Mouse (Mus musculus): ENCODE measurements at regions not wholly inside any gene's neighbourhood (a gene's known extent, or its start where the extent isn't known, plus 50 kb on each side); places are given as distances from the start of the nearest gene placed in this dataset.

GRCm38 (mm10) chr17:45285621-45286189, 147.8 kb downstream of the Cdc5l start:
- H3K27me3 ChIP-seq = no peaks in the 10 kb centered on the region
- no peaks in the 10 kb centered on the region for H3K4me1 ChIP-seq
- H3K9ac ChIP-seq = no peak overlapping the region
- H3K4me2 ChIP-seq = no peak overlapping the region
- no peak overlapping the region for H3K27ac ChIP-seq
- 86% methylated on average over 3 of the region's 3 CpGs for WGBS
- no peak overlapping the region for H3K4me3 ChIP-seq
- no peaks in the 10 kb centered on the region for H3K36me3 ChIP-seq
- H3K9me3 ChIP-seq = no peaks in the 10 kb centered on the region
- ATAC-seq (ENCODE audit: borderline replicate concordance, extremely low read depth, low FRiP score, low TSS enrichment) = no peak

GRCm38 (mm10) chr17:45281554-45281953, 152.0 kb downstream of the Cdc5l start:
- H3K27me3 ChIP-seq = 0 out of 2 replicates have a peak, but pooled peaks cover 4% of the 10 kb centered on the region
- H3K4me3 ChIP-seq = no peak overlapping the region
- H3K27ac ChIP-seq = no peak overlapping the region
- 0 out of 2 replicates have a peak, but pooled peaks cover 6% of the 10 kb centered on the region for H3K4me1 ChIP-seq
- H3K4me2 ChIP-seq = no peak overlapping the region
- no peaks in the 10 kb centered on the region for H3K36me3 ChIP-seq
- 95% methylated on average over 1 of the region's 1 CpGs for WGBS
- ATAC-seq (ENCODE audit: borderline replicate concordance, extremely low read depth, low FRiP score, low TSS enrichment) = no peak
- H3K9ac ChIP-seq = no peak overlapping the region
- H3K9me3 ChIP-seq = no peaks in the 10 kb centered on the region

GRCm38 (mm10) chr17:45279811-45280205, 153.7 kb downstream of the Cdc5l start:
- H3K4me2 ChIP-seq = no peak overlapping the region; the same call in 1 of the 2 replicates
- ATAC-seq (ENCODE audit: borderline replicate concordance, extremely low read depth, low FRiP score, low TSS enrichment) = no peak

GRCm38 (mm10) chr17:45279075-45279810, 154.3 kb downstream of the Cdc5l start:
- 0 out of 2 replicates have a peak, but pooled peaks cover 4% of the 10 kb centered on the region for H3K27me3 ChIP-seq
- H3K36me3 ChIP-seq = no peaks in the 10 kb centered on the region
- H3K9ac ChIP-seq = no peak overlapping the region
- peak overlapping the region; percentile 10; the same call in 1 of the 2 replicates for H3K4me2 ChIP-seq
- H3K4me1 ChIP-seq = 0 out of 2 replicates have a peak, but pooled peaks cover 6% of the 10 kb centered on the region
- WGBS = 28% methylated on average over 13 of the region's 13 CpGs
- H3K9me3 ChIP-seq = no peaks in the 10 kb centered on the region
- no peak overlapping the region for H3K27ac ChIP-seq
- no peak for ATAC-seq (ENCODE audit: borderline replicate concordance, extremely low read depth, low FRiP score, low TSS enrichment)
- no peak overlapping the region for H3K4me3 ChIP-seq

More at GRCm38 (mm10) chr17:45279811-45280205, 153.7 kb downstream of the Cdc5l start:
- Histone ChIP-seq H3K4me3 (no peak overlapping the region), H3K4me1 (0 out of 2 replicates have a peak, but pooled peaks cover 6% of the 10 kb centered on the region), H3K36me3 (no peaks in the 10 kb centered on the region), H3K9me3 (no peaks in the 10 kb centered on the region), H3K27me3 (0 out of 2 replicates have a peak, but pooled peaks cover 4% of the 10 kb centered on the region), H3K27ac (no peak overlapping the region), H3K9ac (no peak overlapping the region)
- 15% methylated on average over 3 of the region's 3 CpGs for whole genome bisulfite sequencing

DNA sequence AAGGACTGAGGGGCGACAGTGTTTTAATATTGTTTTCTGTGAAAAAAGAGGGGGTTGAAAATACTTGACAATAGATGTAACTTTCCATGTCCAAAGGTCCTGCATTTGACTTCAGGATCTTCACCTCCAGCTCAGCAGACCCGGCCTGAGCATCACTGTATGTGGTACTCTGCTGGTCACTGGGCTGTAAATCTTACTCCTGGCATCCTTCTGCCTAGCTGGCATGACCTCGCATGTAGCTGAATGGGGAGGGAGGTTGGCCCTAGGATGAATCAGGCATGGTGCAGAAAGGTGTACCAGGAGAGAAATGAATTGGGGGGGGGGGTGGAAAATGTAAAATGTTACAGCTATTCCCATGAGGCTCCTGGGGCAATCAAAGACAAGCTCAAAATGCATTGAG, 156.0 kb downstream of the Cdc5l start:
- Histone ChIP-seq H3K27ac (no peak overlapping the region), H3K36me3 (no peaks in the 10 kb centered on the region), H3K4me3 (no peak overlapping the region), H3K27me3 (0 out of 2 replicates have a peak, but pooled peaks cover 4% of the 10 kb centered on the region), H3K9ac (no peak overlapping the region), H3K4me1 (0 out of 2 replicates have a peak, but pooled peaks cover 6% of the 10 kb centered on the region), H3K9me3 (no peaks in the 10 kb centered on the region), H3K4me2 (no peak overlapping the region)
- 72% methylated on average over 3 of the region's 3 CpGs for WGBS
- ATAC-seq (ENCODE audit: borderline replicate concordance, extremely low read depth, low FRiP score, low TSS enrichment) = no peak

GRCm38 (mm10) chr17:45276686-45277405, 156.7 kb downstream of the Cdc5l start:
- no peak overlapping the region for H3K4me3 ChIP-seq
- H3K36me3 ChIP-seq = no peaks in the 10 kb centered on the region

GRCm38 (mm10) chr17:45274894-45275293, 158.6 kb downstream of the Cdc5l start:
- H3K9ac ChIP-seq = no peak overlapping the region
- no peak for ATAC-seq (ENCODE audit: borderline replicate concordance, extremely low read depth, low FRiP score, low TSS enrichment)
- H3K4me1 ChIP-seq = 0 out of 2 replicates have a peak, but pooled peaks cover 5% of the 10 kb centered on the region
- no peak overlapping the region for H3K4me2 ChIP-seq
- 46% methylated on average over 4 of the region's 4 CpGs for WGBS
- no peaks in the 10 kb centered on the region for H3K36me3 ChIP-seq
- no peak overlapping the region for H3K27ac ChIP-seq
- no peaks in the 10 kb centered on the region for H3K9me3 ChIP-seq
- 0 out of 2 replicates have a peak, but pooled peaks cover 4% of the 10 kb centered on the region for H3K27me3 ChIP-seq
- no peak overlapping the region for H3K4me3 ChIP-seq

More at GRCm38 (mm10) chr17:45276686-45277405, 156.7 kb downstream of the Cdc5l start:
- 0 out of 2 replicates have a peak, but pooled peaks cover 6% of the 10 kb centered on the region for H3K4me1 ChIP-seq
- no peak overlapping the region for H3K9ac ChIP-seq
- H3K9me3 ChIP-seq = no peaks in the 10 kb centered on the region
- no peak overlapping the region for H3K4me2 ChIP-seq
- 65% methylated on average over 12 of the region's 12 CpGs for WGBS
- no peak for ATAC-seq (ENCODE audit: borderline replicate concordance, extremely low read depth, low FRiP score, low TSS enrichment)
- H3K27ac ChIP-seq = no peak overlapping the region
- H3K27me3 ChIP-seq = 0 out of 2 replicates have a peak, but pooled peaks cover 4% of the 10 kb centered on the region

GRCm38 (mm10) chr17:45266776-45267175, 166.8 kb downstream of the Cdc5l start:
- ATAC-seq (ENCODE audit: borderline replicate concordance, extremely low read depth, low FRiP score, low TSS enrichment) = no peak
- Histone ChIP-seq H3K9ac (no peak overlapping the region), H3K4me2 (no peak overlapping the region), H3K4me3 (no peak overlapping the region), H3K9me3 (no peaks in the 10 kb centered on the region), H3K4me1 (0 out of 2 replicates have a peak, but pooled peaks cover 3% of the 10 kb centered on the region), H3K36me3 (no peaks in the 10 kb centered on the region), H3K27ac (no peak overlapping the region), H3K27me3 (no peaks in the 10 kb centered on the region; the same call in 1 of the 2 replicates)
- whole genome bisulfite sequencing = 66% methylated on average over 6 of the region's 6 CpGs

DNA sequence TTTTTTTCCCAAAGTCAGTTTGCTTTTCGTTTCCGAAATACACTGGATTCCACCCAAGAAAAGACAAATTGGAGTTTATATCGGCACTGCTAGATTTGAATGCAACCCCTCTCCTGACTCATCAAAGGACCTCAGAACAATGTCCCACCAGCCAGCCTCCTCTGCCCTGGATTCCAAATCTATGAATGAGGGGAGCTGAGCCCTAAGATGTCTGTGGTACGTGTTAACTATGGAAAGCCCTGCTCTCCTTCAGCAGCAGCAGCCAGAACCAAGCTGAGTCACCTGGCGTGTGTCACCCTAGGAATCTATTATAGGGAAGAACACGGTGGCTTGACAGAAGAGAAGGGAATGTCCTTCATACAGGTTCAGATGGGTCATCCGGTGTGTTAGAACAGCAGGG, 167.9 kb downstream of the Cdc5l start:
- H3K9ac ChIP-seq = no peak overlapping the region
- H3K27ac ChIP-seq = no peak overlapping the region
- H3K36me3 ChIP-seq = no peaks in the 10 kb centered on the region
- no peak for ATAC-seq (ENCODE audit: borderline replicate concordance, extremely low read depth, low FRiP score, low TSS enrichment)
- no peaks in the 10 kb centered on the region; the same call in 1 of the 2 replicates for H3K27me3 ChIP-seq
- no peak overlapping the region for H3K4me2 ChIP-seq
- 0 out of 2 replicates have a peak, but pooled peaks cover 3% of the 10 kb centered on the region for H3K4me1 ChIP-seq
- 70% methylated on average over 7 of the region's 7 CpGs for WGBS
- H3K9me3 ChIP-seq = no peaks in the 10 kb centered on the region
- no peak overlapping the region for H3K4me3 ChIP-seq

DNA sequence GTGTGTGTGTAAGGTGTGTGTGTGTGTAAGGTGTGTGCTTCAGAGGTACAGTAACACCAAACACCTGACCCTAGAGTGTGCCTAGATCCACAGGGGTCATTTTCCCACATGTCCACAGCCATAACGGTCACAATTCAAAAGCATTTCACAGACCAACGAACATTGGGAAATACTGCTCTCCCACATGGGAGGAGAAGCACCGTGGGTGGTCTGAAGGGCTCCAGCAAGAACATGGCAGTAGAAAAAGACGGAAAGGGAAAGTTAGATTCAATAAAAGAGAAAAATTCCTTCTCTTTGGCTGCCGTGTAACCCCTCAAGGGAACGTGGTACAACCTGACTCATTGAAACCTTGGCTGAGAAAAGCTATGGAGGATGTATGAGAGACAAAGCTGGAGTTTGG, 169.1 kb downstream of the Cdc5l start:
- 39% methylated on average over 6 of the region's 6 CpGs for WGBS
- Histone ChIP-seq H3K4me3 (no peak overlapping the region), H3K27ac (no peak overlapping the region), H3K9ac (no peak overlapping the region), H3K36me3 (no peaks in the 10 kb centered on the region), H3K4me2 (no peak overlapping the region), H3K27me3 (no peaks in the 10 kb centered on the region; the same call in 1 of the 2 replicates), H3K9me3 (no peaks in the 10 kb centered on the region), H3K4me1 (0 out of 2 replicates have a peak, but pooled peaks cover 3% of the 10 kb centered on the region)
- ATAC-seq (ENCODE audit: borderline replicate concordance, extremely low read depth, low FRiP score, low TSS enrichment) = no peak

DNA sequence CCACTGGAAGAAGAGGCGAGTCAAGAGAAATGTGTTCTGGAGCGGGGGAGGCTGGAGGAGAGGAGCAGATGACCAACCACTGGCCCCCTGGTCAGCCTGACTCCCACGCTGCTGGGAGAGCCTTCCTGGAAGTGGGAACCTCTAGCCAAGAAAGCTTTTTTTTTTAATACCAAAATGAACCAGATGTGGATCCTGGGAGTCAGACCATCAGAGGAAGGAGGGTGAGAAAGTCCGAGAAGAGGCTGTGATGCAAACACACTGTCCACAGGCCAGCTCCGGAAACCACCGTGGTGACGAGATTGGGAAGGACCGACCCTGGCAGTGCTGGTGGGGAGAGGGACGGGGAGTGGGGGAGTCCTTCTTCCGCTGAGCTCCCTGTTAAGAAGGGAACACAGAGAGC, 173.1 kb downstream of the Cdc5l start:
- Histone ChIP-seq H3K9me3 (no peaks in the 10 kb centered on the region), H3K4me3 (no peak overlapping the region), H3K4me1 (no peaks in the 10 kb centered on the region), H3K36me3 (no peaks in the 10 kb centered on the region), H3K9ac (no peak overlapping the region), H3K27ac (no peak overlapping the region), H3K4me2 (no peak overlapping the region), H3K27me3 (no peaks in the 10 kb centered on the region; the same call in 1 of the 2 replicates)
- ATAC-seq (ENCODE audit: borderline replicate concordance, extremely low read depth, low FRiP score, low TSS enrichment) = no peak
- WGBS = 83% methylated on average over 10 of the region's 10 CpGs
